Mouse (Mus musculus) embryonic facial prominence, embryonic 11.5 days (tissue): ENCODE measurements at regions not wholly inside any gene's neighbourhood (a gene's known extent, or its start where the extent isn't known, plus 50 kb on each side); places are given as distances from the start of the nearest gene placed in this dataset.
A peak's percentile ranks its signal among the peaks of the same experiment; 100 is the strongest.

Experiments used
- ATAC-seq: fragments of 200-750 bp; cut with Nextera tagmentation; replicated peaks from 2 replicates; pipeline ENCODE4 v1.8.0; 2017; ENCODE audit warnings: low read depth; ENCODE audit not compliant: insufficient number of reproducible peaks, low FRiP score, low TSS enrichment
- DNase-seq: peaks from one replicate; pipeline ENCODE4 v3.0.0-alpha.2; 2015; ENCODE audit warnings: low spot score
- H3K27ac ChIP-seq: fragments of 300-500 bp; sonication (generic); replicated peaks from 2 replicates; pipeline ENCODE4 v1.5.1; 2014; ENCODE audit warnings: mild to moderate bottlenecking, low read depth, low read length, control low read depth
- H3K27me3 ChIP-seq: fragments of 300-500 bp; sonication (generic); 2 replicates; pipeline ENCODE4 v1.6.1; 2014; ENCODE audit warnings: mild to moderate bottlenecking, low read length, moderate library complexity, mixed read lengths; ENCODE audit not compliant: control insufficient read depth, insufficient read depth
- H3K36me3 ChIP-seq: fragments of 300-500 bp; sonication (generic); replicated peaks from 2 replicates; pipeline ENCODE4 v1.6.1; 2014; ENCODE audit warnings: low read depth, mild to moderate bottlenecking, low read length, moderate library complexity, mixed read lengths; ENCODE audit not compliant: control insufficient read depth, insufficient read depth
- H3K4me1 ChIP-seq: fragments of 300-500 bp; sonication (generic); 2 replicates; pipeline ENCODE4 v1.6.1; 2014; ENCODE audit warnings: low read length, mixed read lengths; ENCODE audit not compliant: control insufficient read depth, insufficient read depth
- H3K4me2 ChIP-seq: fragments of 300-500 bp; sonication (generic); 2 replicates; pipeline ENCODE4 v1.6.1; 2014; ENCODE audit warnings: low read depth, mild to moderate bottlenecking, control low read depth, low read length, moderate library complexity
- H3K4me3 ChIP-seq: fragments of 300-500 bp; sonication (generic); 2 replicates; pipeline ENCODE4 v1.5.1; 2014; ENCODE audit warnings: low read depth, low read length, control low read depth
- H3K9ac ChIP-seq: fragments of 300-500 bp; sonication (generic); replicated peaks from 2 replicates; pipeline ENCODE4 v1.6.1; 2014; ENCODE audit warnings: mild to moderate bottlenecking, control low read depth, low read length
- H3K9me3 ChIP-seq: fragments of 300-500 bp; sonication (generic); replicated peaks from 2 replicates; pipeline ENCODE4 v1.6.1; 2016; ENCODE audit warnings: mild to moderate bottlenecking, low read length, inconsistent platforms, mixed read lengths; ENCODE audit not compliant: control insufficient read depth
- WGBS: fragments of 180-500 bp; shearing (Covaris S2); extraction: QIAGEN DNeasy Blood & Tissue Kit; methylation state at CpG from one replicate; pipeline ENCODE4 v1.1.7; 2014; 5-methylcytosine and 5-hydroxymethylcytosine counted together

DNA sequence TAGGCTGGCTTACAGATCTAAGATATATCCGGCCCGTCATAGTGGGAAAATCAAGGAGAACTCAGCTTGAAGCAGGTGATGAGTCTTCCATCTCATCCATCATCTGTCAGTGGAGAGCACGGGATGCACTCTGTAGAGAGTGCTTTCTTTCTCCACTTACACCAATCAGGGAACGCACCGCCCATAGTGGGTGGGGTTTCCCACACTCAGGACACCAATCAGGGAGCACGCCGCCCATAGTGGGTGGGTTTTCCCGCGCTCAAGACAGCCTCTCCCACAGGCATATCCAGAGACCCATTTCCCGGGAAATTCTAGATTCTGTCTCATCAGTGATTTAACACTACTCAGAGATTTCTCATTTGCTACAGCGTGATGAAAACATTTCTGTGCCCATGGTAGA, 83.5 kb upstream of the Sorcs3 start:
- no peaks in the 10 kb centered on the region for H3K9me3 ChIP-seq
- DNase-seq (no peak), ATAC-seq (no peak)
- no peaks in the 10 kb centered on the region for H3K27me3 ChIP-seq
- no peaks in the 10 kb centered on the region for H3K4me1 ChIP-seq
- H3K27ac ChIP-seq, result no peak overlapping the region
- no peak overlapping the region for H3K4me2 ChIP-seq
- H3K36me3 ChIP-seq, result no peaks in the 10 kb centered on the region
- WGBS, result 89% methylated on average over 11 of the region's 11 CpGs
- no peak overlapping the region for H3K4me3 ChIP-seq
- H3K9ac ChIP-seq, result no peak overlapping the region

DNA sequence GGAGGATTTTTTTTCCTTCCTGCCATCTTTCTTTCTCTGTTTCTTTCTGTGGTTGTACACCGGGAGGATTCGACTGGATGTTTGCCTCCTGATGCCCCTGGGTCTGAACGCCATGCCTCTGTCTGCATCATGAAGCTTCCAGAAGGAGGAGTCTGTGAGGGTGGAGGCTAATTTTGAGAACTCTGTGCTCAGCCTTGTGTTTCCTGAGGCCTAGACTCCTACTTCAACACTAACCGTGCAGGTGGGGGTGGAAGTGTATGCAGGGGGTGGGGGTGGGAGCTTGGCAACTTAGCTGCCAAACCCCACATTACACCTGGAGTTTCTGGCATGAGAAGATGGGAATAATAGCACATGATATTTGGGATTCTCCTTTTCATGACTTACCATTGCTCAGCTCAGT, 82.0 kb upstream of the Sorcs3 start:
- Histone ChIP-seq H3K9me3 (no peaks in the 10 kb centered on the region), H3K27me3 (no peaks in the 10 kb centered on the region), H3K4me3 (no peak overlapping the region), H3K36me3 (no peaks in the 10 kb centered on the region), H3K4me1 (no peaks in the 10 kb centered on the region), H3K27ac (no peak overlapping the region), H3K4me2 (no peak overlapping the region), H3K9ac (no peak overlapping the region)
- WGBS, result 91% methylated on average over 4 of the region's 4 CpGs
- DNase-seq (no peak), ATAC-seq (no peak)

DNA sequence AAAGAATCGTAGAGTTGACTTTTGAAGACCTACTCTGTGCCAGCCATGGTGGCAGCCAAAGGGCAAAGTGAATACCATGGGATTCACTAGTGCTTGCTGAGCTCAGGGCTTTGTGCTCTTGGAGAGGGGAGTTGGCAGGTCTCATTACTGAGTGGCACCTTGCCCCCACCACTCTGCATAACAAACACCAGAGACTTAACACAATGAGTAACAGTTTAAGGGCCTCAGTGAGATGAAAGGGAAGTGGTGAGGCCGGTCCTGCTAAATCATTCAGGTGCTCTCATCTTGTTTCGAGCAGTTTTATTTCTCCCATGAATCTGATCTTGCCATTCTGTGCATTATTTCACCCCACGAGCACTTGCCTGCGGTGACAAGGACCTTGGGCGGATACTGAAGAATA, 80.1 kb upstream of the Sorcs3 start:
- Histone ChIP-seq H3K9ac (no peak overlapping the region), H3K36me3 (no peaks in the 10 kb centered on the region), H3K27me3 (no peaks in the 10 kb centered on the region), H3K4me2 (no peak overlapping the region), H3K4me1 (no peaks in the 10 kb centered on the region), H3K4me3 (no peak overlapping the region), H3K27ac (no peak overlapping the region), H3K9me3 (no peaks in the 10 kb centered on the region)
- DNase-seq (no peak), ATAC-seq (no peak)
- WGBS, result 83% methylated on average over 6 of the region's 6 CpGs

DNA sequence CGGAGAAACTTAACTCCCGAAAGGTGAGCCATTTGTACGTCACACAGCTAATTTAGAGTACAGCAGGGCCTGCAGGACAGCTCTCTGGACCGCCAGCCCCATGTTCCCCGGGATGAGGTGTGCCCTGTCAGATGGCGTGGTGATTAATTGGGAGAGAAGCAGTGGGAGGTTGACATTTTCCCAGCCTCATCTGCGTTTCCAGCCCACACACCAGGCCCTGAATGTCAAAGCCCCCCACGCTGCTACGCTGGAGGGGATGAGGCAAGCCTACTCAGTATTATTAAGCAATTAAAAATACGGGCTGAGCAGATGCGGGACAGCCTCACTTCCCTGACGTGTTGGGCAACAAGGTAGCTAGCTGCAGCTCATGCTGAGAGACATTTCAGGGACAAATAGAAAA, 77.7 kb upstream of the Sorcs3 start:
- no peak overlapping the region for H3K27ac ChIP-seq
- no peak for DNase-seq

DNA sequence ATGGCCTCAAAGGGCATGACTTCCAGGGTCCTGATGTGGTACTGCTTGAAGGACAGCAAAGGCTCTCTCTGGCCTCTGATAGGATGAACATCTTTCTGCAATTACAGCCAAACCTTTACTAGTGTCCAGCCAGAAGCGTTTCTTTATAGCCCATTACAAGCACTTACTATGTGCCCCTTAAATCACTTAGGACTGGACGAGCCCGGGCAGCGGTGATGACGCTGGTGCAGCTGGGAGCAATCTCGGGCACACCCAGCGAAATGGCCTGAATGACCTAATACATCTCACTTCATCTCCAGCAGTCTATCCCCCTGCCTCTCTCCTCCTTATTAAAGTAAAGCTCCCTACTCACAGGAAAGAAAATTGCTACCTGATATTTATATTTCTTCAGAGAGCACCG, 69.6 kb upstream of the Sorcs3 start:
- H3K9ac ChIP-seq, result no peak overlapping the region
- ATAC-seq (no peak), DNase-seq (no peak)
- H3K4me2 ChIP-seq, result no peak overlapping the region
- H3K36me3 ChIP-seq, result no peaks in the 10 kb centered on the region
- H3K27me3 ChIP-seq, result no peaks in the 10 kb centered on the region
- no peaks in the 10 kb centered on the region for H3K4me1 ChIP-seq
- no peak overlapping the region for H3K27ac ChIP-seq
- no peaks in the 10 kb centered on the region for H3K9me3 ChIP-seq
- WGBS, result 70% methylated on average over 8 of the region's 8 CpGs
- no peak overlapping the region for H3K4me3 ChIP-seq

More for the DNA sequence above, 77.7 kb upstream of the Sorcs3 start:
- no peak for ATAC-seq
- no peak overlapping the region for H3K4me3 ChIP-seq
- no peaks in the 10 kb centered on the region for H3K27me3 ChIP-seq
- H3K9me3 ChIP-seq, result no peaks in the 10 kb centered on the region
- H3K4me1 ChIP-seq, result no peaks in the 10 kb centered on the region
- H3K9ac ChIP-seq, result no peak overlapping the region
- no peak overlapping the region for H3K4me2 ChIP-seq
- H3K36me3 ChIP-seq, result no peaks in the 10 kb centered on the region
- 73% methylated on average over 12 of the region's 12 CpGs for WGBS

DNA sequence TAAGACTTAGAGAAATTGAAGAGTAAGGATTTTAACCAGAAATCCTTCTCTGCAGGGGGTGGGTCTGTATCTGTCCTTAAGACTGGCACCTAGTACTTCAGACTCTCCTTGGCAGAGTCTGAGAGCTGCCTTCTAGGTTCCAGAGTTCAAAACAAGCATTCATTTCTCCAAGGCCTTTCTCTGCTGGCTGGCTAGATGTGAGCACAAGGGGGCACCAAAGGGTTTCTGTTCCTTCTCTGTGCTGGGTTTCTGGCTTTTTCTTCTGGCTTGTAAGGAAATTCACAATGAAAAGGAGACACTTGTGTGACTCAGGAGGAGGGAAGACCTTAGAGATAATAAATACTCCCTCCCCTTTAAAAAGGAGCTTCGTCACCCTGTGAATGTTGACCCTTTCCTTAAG, 61.7 kb upstream of the Sorcs3 start:
- no peak overlapping the region for H3K27ac ChIP-seq
- no peak overlapping the region for H3K4me2 ChIP-seq
- no peaks in the 10 kb centered on the region for H3K9me3 ChIP-seq
- H3K4me3 ChIP-seq, result no peak overlapping the region
- DNase-seq (peak; percentile 71), ATAC-seq (no peak)
- H3K36me3 ChIP-seq, result no peaks in the 10 kb centered on the region
- H3K27me3 ChIP-seq, result no peaks in the 10 kb centered on the region
- H3K9ac ChIP-seq, result no peak overlapping the region
- no peaks in the 10 kb centered on the region for H3K4me1 ChIP-seq
- 21% methylated on average over 1 of the region's 1 CpGs for WGBS
